Mouse (Mus musculus) cerebral cortex, adult 2 months (tissue): Measurements from ENCODE around the gene Tnp2.

Source experiments
- WGBS: fragments of 180-500 bp; shearing (Covaris S2); methylation state at CpG from one replicate; pipeline ENCODE4 v1.1.7; 2018; 5-methylcytosine and 5-hydroxymethylcytosine counted together

Tnp2 gene

GRCm38 (mm10) chr16:10788271-10788670 is at the start of gene Tnp2:
TSS of gene Tnp2 (minus strand) at chr16:10788660.
- 78% methylated on average over 16 of the region's 16 CpGs for WGBS

- 100% methylated on average over 1 of the region's 1 CpGs for WGBS
Measured at GRCm38 (mm10) chr16:10837903-10838302, 49.4 kb upstream of the Tnp2 start.

- 96% methylated on average over 3 of the region's 3 CpGs for WGBS
Measured at GRCm38 (mm10) chr16:10837250-10837649, 48.8 kb upstream of the Tnp2 start.

GRCm38 (mm10) chr16:10836388-10836787 is 47.9 kb upstream of the Tnp2 start:
- WGBS, result 87% methylated on average over 3 of the region's 3 CpGs

GRCm38 (mm10) chr16:10834911-10835587 is 46.6 kb upstream of the Tnp2 start, which contains the start of gene Rmi2:
TSS of gene Rmi2 (plus strand) at chr16:10835059.
- WGBS, result under 1% methylated on average over 66 of the region's 69 CpGs

- WGBS, result 6% methylated on average over 12 of the region's 12 CpGs
Measured at GRCm38 (mm10) chr16:10834542-10834910, 46.1 kb upstream of the Tnp2 start.

- 88% methylated on average over 4 of the region's 4 CpGs for WGBS
Measured at GRCm38 (mm10) chr16:10828461-10828805, 40.0 kb upstream of the Tnp2 start.

- 92% methylated on average over 7 of the region's 7 CpGs for WGBS
Measured at GRCm38 (mm10) chr16:10827766-10828460, 39.5 kb upstream of the Tnp2 start.

- 94% methylated on average over 9 of the region's 9 CpGs for WGBS
Measured at GRCm38 (mm10) chr16:10827269-10827668, 38.8 kb upstream of the Tnp2 start.

GRCm38 (mm10) chr16:10825840-10826239 is 37.4 kb upstream of the Tnp2 start:
- WGBS, result 89% methylated on average over 4 of the region's 4 CpGs

- 81% methylated on average over 1 of the region's 1 CpGs for WGBS
Measured at GRCm38 (mm10) chr16:10824536-10824935, 36.1 kb upstream of the Tnp2 start.

GRCm38 (mm10) chr16:10821387-10821786 is 32.9 kb upstream of the Tnp2 start:
- 84% methylated on average over 4 of the region's 4 CpGs for WGBS

GRCm38 (mm10) chr16:10819966-10820365 is 31.5 kb upstream of the Tnp2 start:
- WGBS, result 86% methylated on average over 3 of the region's 3 CpGs

- 83% methylated on average over 4 of the region's 4 CpGs for WGBS
Measured at GRCm38 (mm10) chr16:10818579-10819135, 30.2 kb upstream of the Tnp2 start.

GRCm38 (mm10) chr16:10814864-10815263 is 26.4 kb upstream of the Tnp2 start:
- WGBS, result 98% methylated on average over 4 of the region's 4 CpGs

GRCm38 (mm10) chr16:10813726-10814125 is 25.3 kb upstream of the Tnp2 start:
- 87% methylated on average over 4 of the region's 4 CpGs for WGBS

- WGBS, result 88% methylated on average over 2 of the region's 2 CpGs
Measured at GRCm38 (mm10) chr16:10812865-10813371, 24.5 kb upstream of the Tnp2 start, which contains the start of gene Gm11172. TSS of gene Gm11172 (plus strand) at chr16:10812915.

GRCm38 (mm10) chr16:10810376-10810775 is 21.9 kb upstream of the Tnp2 start:
- 92% methylated on average over 1 of the region's 1 CpGs for WGBS

GRCm38 (mm10) chr16:10805789-10806527 is 17.5 kb upstream of the Tnp2 start, which contains the start of gene Prm1:
TSS of gene Prm1 (minus strand) at chr16:10805839.
- WGBS, result 84% methylated on average over 10 of the region's 10 CpGs

GRCm38 (mm10) chr16:10802420-10802819 is 14.0 kb upstream of the Tnp2 start:
- 91% methylated on average over 3 of the region's 3 CpGs for WGBS

GRCm38 (mm10) chr16:10796034-10796433 is 7.6 kb upstream of the Tnp2 start, which contains the start of gene Prm2:
TSS of gene Prm2 (minus strand) at chr16:10796134.
- WGBS, result 83% methylated on average over 6 of the region's 6 CpGs

- 79% methylated on average over 9 of the region's 9 CpGs for WGBS
Measured at GRCm38 (mm10) chr16:10790702-10791101, 2.2 kb upstream of the Tnp2 start, which contains the start of gene Prm3. TSS of gene Prm3 (minus strand) at chr16:10790914.
